Mouse (Mus musculus): ENCODE data around the gene Wdr13. TPM values are rescaled to one million over a fixed set of nuclear protein-coding genes. Genes with fewer than 3 reads are reported as not detected.

The Wdr13 gene
- total and polyA plus RNA-seq, 3 experiments, result 29.6 to 46.8 TPM; not detected in 1

- TF ChIP-seq TCF12 (IDR thresholded peaks at IDR 0.05; ENCODE audit: low read depth, low read length), result peak; percentile 51; the same call in 1 of the 2 replicates
- no peak; the same call in 1 of the 2 replicates for TF ChIP-seq KAT2A (conservative IDR thresholded peaks at IDR 0.05; ENCODE audit: low read depth, low read length)
- no peak for TF ChIP-seq GATA1 (IDR thresholded peaks at IDR 0.05; ENCODE audit: low read depth, low read length)
- no peak; the same call in 1 of the 2 replicates for TF ChIP-seq ZNF384 (IDR thresholded peaks at IDR 0.05; ENCODE audit: low read depth, low read length)
- TF ChIP-seq ELF1 (IDR thresholded peaks at IDR 0.05; ENCODE audit: low read depth, low read length), result peak; percentile 93
- TF ChIP-seq USF1 (IDR thresholded peaks at IDR 0.05; ENCODE audit: low read depth, low read length), result no peak
- no peak for TF ChIP-seq MAX (IDR thresholded peaks at IDR 0.05; ENCODE audit: low read length)
- TF ChIP-seq E2F4 (IDR thresholded peaks at IDR 0.05; ENCODE audit: borderline replicate concordance, low read depth, low read length), result no peak
- no peak for TF ChIP-seq RCOR1 (IDR thresholded peaks at IDR 0.05; ENCODE audit: low read depth, low read length)
- 0 out of 2 replicates have a peak, but pooled peaks have one; percentile 48 for TF ChIP-seq ETS1 (IDR thresholded peaks at IDR 0.05; ENCODE audit: low read depth, low read length)
- no peak for TF ChIP-seq BHLHE40 (IDR thresholded peaks at IDR 0.05; ENCODE audit: borderline replicate concordance, low read depth, low read length)
- TF ChIP-seq HCFC1 (IDR thresholded peaks at IDR 0.05; ENCODE audit: low read depth, low read length), result peak; percentile 80
- no peak for TF ChIP-seq TAL1 (IDR thresholded peaks at IDR 0.05; ENCODE audit: low read length)
- TF ChIP-seq MYC (IDR thresholded peaks at IDR 0.05; ENCODE audit: low read depth, low read length), result no peak
- TF ChIP-seq ZMIZ1 (IDR thresholded peaks at IDR 0.05; ENCODE audit: low read depth, low read length), result peak; percentile 90
Observed at GRCm38 (mm10) chrX:8090346-8090953, 42.2 kb downstream of the Wdr13 start, which contains the start of gene Was (continued).

- H3K4me1 ChIP-seq (ENCODE audit: control insufficient read depth in 1 of 2, insufficient read depth in 2 of 2, low read length in 2 of 2), result peaks cover 3 to 23% of the 10 kb centered on the region in 2 experiments
- peak overlapping the region; percentile 63 to 75 for H3K4me3 ChIP-seq (ENCODE audit: control insufficient read depth in 1 of 2, insufficient read depth in 1 of 2, low read depth in 2 of 2, low read length in 2 of 2)
- H3K36me3 ChIP-seq (ENCODE audit: control insufficient read depth in 1 of 2, insufficient read depth in 2 of 2, low read length in 2 of 2), result peaks cover 10 to 23% of the 10 kb centered on the region in 2 experiments
- peak overlapping the region; percentile 85 for H3K9ac ChIP-seq (ENCODE audit: control insufficient read depth, low read depth, low read length, poor library complexity, severe bottlenecking)
- no peak for DNase-seq (ENCODE audit: low read depth, low spot score)
- TF ChIP-seq ZMIZ1 (IDR thresholded peaks at IDR 0.05; ENCODE audit: low read depth, low read length) (no peak), HCFC1 (IDR thresholded peaks at IDR 0.05; ENCODE audit: low read depth, low read length) (no peak), MXI1 (IDR thresholded peaks at IDR 0.05; ENCODE audit: low read depth, low read length) (no peak), GABPA (IDR thresholded peaks at IDR 0.05; ENCODE audit: low read depth, low read length) (no peak), MAX (IDR thresholded peaks at IDR 0.05; ENCODE audit: low read length) (0 out of 2 replicates have a peak, but pooled peaks have one; percentile 20), MAZ (IDR thresholded peaks at IDR 0.05; ENCODE audit: low read depth, low read length) (0 out of 2 replicates have a peak, but pooled peaks have one; percentile 26), MYC (IDR thresholded peaks at IDR 0.05; ENCODE audit: low read depth, low read length) (peak; percentile 4; the same call in 1 of the 2 replicates)
- peaks cover 21% of the 10 kb centered on the region for H3K79me2 ChIP-seq (ENCODE audit: control insufficient read depth, insufficient read depth, low read length, poor library complexity)
- H3K27me3 ChIP-seq (ENCODE audit: control insufficient read depth in 1 of 2, insufficient read depth in 2 of 2, low read length in 2 of 2), result no peaks in the 10 kb centered on the region
- peak overlapping the region; percentile 97 for H3K27ac ChIP-seq (ENCODE audit: control insufficient read depth, low read depth, low read length)
- H3K9me3 ChIP-seq (replicated peaks; ENCODE audit: insufficient read depth, low read length), result no peaks in the 10 kb centered on the region
Observed at GRCm38 (mm10) chrX:8089746-8090145, 42.9 kb downstream of the Wdr13 start.

All from MEL (cell line).